Mouse (Mus musculus) olfactory bulb, adult 2 months (tissue): ENCODE measurements around the gene Mier1.

Experiments
- CTCF ChIP-seq: fragments of 200-500 bp; IDR thresholded peaks from 2 replicates; pipeline ENCODE4 v1.5.1; 2012; ENCODE audit warnings: low read depth, mild to moderate bottlenecking, low read length, moderate library complexity; ENCODE audit not compliant: insufficient read depth
- POLR2A ChIP-seq: fragments of 200-500 bp; IDR thresholded peaks from 2 replicates; pipeline ENCODE4 v1.6.1; 2012; ENCODE audit warnings: mild to moderate bottlenecking, low read depth, low read length, moderate library complexity; ENCODE audit not compliant: insufficient read depth

DNA sequence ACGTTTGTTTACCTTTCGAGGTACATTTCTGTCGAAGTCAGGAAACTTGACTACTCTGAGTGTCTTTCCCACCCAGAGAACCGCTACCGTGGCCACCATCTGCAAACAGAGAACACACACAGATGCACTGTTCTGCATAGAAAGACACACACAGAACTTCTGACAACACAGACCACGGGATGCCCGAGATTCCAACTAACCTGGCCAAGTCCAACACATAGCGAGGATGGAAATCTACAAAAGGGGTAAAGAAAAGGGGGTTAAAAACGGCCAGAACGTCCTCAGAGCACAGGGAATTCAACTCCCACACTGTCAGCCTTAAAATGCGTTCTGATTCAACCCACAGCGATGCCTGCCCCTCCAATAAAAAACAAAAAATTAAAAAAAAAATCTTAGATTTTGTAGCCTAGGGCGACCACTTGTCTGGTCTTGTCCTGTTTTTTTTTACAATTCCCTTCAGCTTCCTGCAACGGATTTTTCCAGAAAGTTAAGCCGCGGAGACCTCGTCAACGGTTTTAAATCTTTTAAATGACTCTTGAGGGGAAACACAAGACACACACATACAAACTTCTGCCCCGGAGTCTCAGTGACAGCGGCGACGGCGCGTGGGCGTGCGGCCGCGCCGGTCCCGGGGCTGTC is 99.8 kb downstream of the Mier1 start:
- TF ChIP-seq POLR2A (no peak), CTCF (no peak)
